Mouse (Mus musculus): Measurements from ENCODE around the gene Adcy2. TPM values are rescaled to one million over a fixed set of nuclear protein-coding genes. Genes with fewer than 3 reads are reported as not detected.

The Adcy2 gene
- total and polyA plus RNA-seq, 3 experiments = not detected

- Histone ChIP-seq H3K9ac (ENCODE audit: control insufficient read depth, low read depth, low read length, poor library complexity, severe bottlenecking) (no peak overlapping the region), H3K36me3 (ENCODE audit: control insufficient read depth in 1 of 2, insufficient read depth in 2 of 2, low read length in 2 of 2) (no peaks in the 10 kb centered on the region), H3K4me1 (ENCODE audit: control insufficient read depth in 1 of 2, insufficient read depth in 2 of 2, low read length in 2 of 2) (no peaks in the 10 kb centered on the region), H3K79me2 (ENCODE audit: control insufficient read depth, insufficient read depth, low read length, poor library complexity) (no peaks in the 10 kb centered on the region), H3K4me3 (ENCODE audit: control insufficient read depth in 1 of 2, insufficient read depth in 1 of 2, low read depth in 2 of 2, low read length in 2 of 2) (no peak overlapping the region), H3K27ac (ENCODE audit: control insufficient read depth, low read depth, low read length) (no peak overlapping the region), H3K9me3 (replicated peaks; ENCODE audit: insufficient read depth, low read length) (no peaks in the 10 kb centered on the region), H3K27me3 (ENCODE audit: control insufficient read depth in 1 of 2, insufficient read depth in 2 of 2, low read length in 2 of 2) (no peaks in the 10 kb centered on the region)
- TF ChIP-seq MYC (IDR thresholded peaks at IDR 0.05; ENCODE audit: low read depth, low read length) (no peak), BHLHE40 (IDR thresholded peaks at IDR 0.05; ENCODE audit: borderline replicate concordance, low read depth, low read length) (no peak), MYB (IDR thresholded peaks at IDR 0.05; ENCODE audit: low read depth, low read length) (no peak), MAX (IDR thresholded peaks at IDR 0.05; ENCODE audit: low read length) (no peak), TBP (IDR thresholded peaks at IDR 0.05; ENCODE audit: low read depth, low read length) (no peak), JUND (IDR thresholded peaks at IDR 0.05; ENCODE audit: low read depth, low read length) (no peak), POLR2AphosphoS2 (IDR thresholded peaks at IDR 0.05; ENCODE audit: low read length) (no peak), MEF2A (IDR thresholded peaks at IDR 0.05; ENCODE audit: extremely low read depth, insufficient replicate concordance, low read depth, low read length, poor library complexity, severe bottlenecking) (no peak), CTCF (IDR thresholded peaks at IDR 0.05 in 2 of 3, conservative IDR thresholded peaks at IDR 0.05 in 1 of 3; ENCODE audit: control insufficient read depth in 1 of 3, insufficient read depth in 1 of 3, low read depth in 2 of 3, low read length in 3 of 3, poor library complexity in 1 of 3, severe bottlenecking in 1 of 3) (no peak), SIN3A (IDR thresholded peaks at IDR 0.05; ENCODE audit: low read length) (no peak), TAL1 (IDR thresholded peaks at IDR 0.05; ENCODE audit: low read length) (no peak), GABPA (IDR thresholded peaks at IDR 0.05; ENCODE audit: low read depth, low read length) (no peak), NRF1 (IDR thresholded peaks at IDR 0.05; ENCODE audit: insufficient read depth, low read depth, low read length, poor library complexity, severe bottlenecking) (no peak), ELF1 (IDR thresholded peaks at IDR 0.05; ENCODE audit: low read depth, low read length) (no peak), ZC3H11A (IDR thresholded peaks at IDR 0.05; ENCODE audit: low read depth, low read length) (no peak)
- DNase-seq (ENCODE audit: low read depth, low spot score) = no peak
These were observed 2.0 kb downstream of the Adcy2 start for GRCm38 (mm10) chr13:68997386-68997785.

DNA sequence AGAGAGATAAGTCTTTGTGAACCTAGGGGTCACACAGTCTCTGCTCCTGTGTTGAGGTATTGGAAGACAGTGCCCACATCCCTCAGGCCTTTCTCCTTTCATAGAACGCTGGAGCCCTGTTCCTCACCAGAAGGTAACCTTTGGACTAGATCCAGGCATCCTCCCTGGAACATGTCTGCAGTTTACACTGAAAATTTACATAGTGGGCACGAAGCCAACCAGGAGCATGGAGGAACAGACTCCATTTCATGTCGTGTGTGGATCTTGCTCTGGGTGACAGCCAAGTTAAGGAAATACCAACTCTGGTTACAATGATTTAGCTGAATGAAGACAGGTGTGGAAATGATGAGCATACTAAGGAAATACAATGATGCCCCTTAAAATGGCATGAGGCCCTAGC lies 2.7 kb downstream of the Adcy2 start:
- H3K79me2 ChIP-seq (ENCODE audit: control insufficient read depth, insufficient read depth, low read length, poor library complexity) = no peaks in the 10 kb centered on the region
- TF ChIP-seq ZMIZ1 (IDR thresholded peaks at IDR 0.05; ENCODE audit: low read depth, low read length) (no peak), KAT2A (conservative IDR thresholded peaks at IDR 0.05; ENCODE audit: low read depth, low read length) (no peak), BHLHE40 (IDR thresholded peaks at IDR 0.05; ENCODE audit: borderline replicate concordance, low read depth, low read length) (no peak), POLR2AphosphoS5 (IDR thresholded peaks at IDR 0.05; ENCODE audit: borderline replicate concordance, low read depth, low read length) (no peak), MXI1 (IDR thresholded peaks at IDR 0.05; ENCODE audit: low read depth, low read length) (no peak), MAFK (IDR thresholded peaks at IDR 0.05; ENCODE audit: borderline replicate concordance, low read depth, low read length) (no peak), MAZ (IDR thresholded peaks at IDR 0.05; ENCODE audit: low read depth, low read length) (no peak), MEF2A (IDR thresholded peaks at IDR 0.05; ENCODE audit: extremely low read depth, insufficient replicate concordance, low read depth, low read length, poor library complexity, severe bottlenecking) (no peak), GABPA (IDR thresholded peaks at IDR 0.05; ENCODE audit: low read depth, low read length) (no peak), CTCF (IDR thresholded peaks at IDR 0.05 in 2 of 3, conservative IDR thresholded peaks at IDR 0.05 in 1 of 3; ENCODE audit: control insufficient read depth in 1 of 3, insufficient read depth in 1 of 3, low read depth in 2 of 3, low read length in 3 of 3, poor library complexity in 1 of 3, severe bottlenecking in 1 of 3) (no peak), CHD2 (IDR thresholded peaks at IDR 0.05; ENCODE audit: low read length) (no peak), GATA1 (IDR thresholded peaks at IDR 0.05; ENCODE audit: low read depth, low read length) (no peak), JUND (IDR thresholded peaks at IDR 0.05; ENCODE audit: low read depth, low read length) (no peak), UBTF (IDR thresholded peaks at IDR 0.05; ENCODE audit: borderline replicate concordance, insufficient read depth, low read depth, low read length) (no peak), ETS1 (IDR thresholded peaks at IDR 0.05; ENCODE audit: low read depth, low read length) (no peak), MAX (IDR thresholded peaks at IDR 0.05; ENCODE audit: low read length) (no peak), TCF12 (IDR thresholded peaks at IDR 0.05; ENCODE audit: low read depth, low read length) (no peak)
- H3K4me3 ChIP-seq (ENCODE audit: control insufficient read depth in 1 of 2, insufficient read depth in 1 of 2, low read depth in 2 of 2, low read length in 2 of 2) = no peak overlapping the region
- no peaks in the 10 kb centered on the region for H3K36me3 ChIP-seq (ENCODE audit: control insufficient read depth in 1 of 2, insufficient read depth in 2 of 2, low read length in 2 of 2)
- no peak overlapping the region for H3K9ac ChIP-seq (ENCODE audit: control insufficient read depth, low read depth, low read length, poor library complexity, severe bottlenecking)
- DNase-seq (ENCODE audit: low read depth, low spot score) = no peak
- H3K27me3 ChIP-seq (ENCODE audit: control insufficient read depth in 1 of 2, insufficient read depth in 2 of 2, low read length in 2 of 2) = no peaks in the 10 kb centered on the region
- no peaks in the 10 kb centered on the region for H3K4me1 ChIP-seq (ENCODE audit: control insufficient read depth in 1 of 2, insufficient read depth in 2 of 2, low read length in 2 of 2)
- H3K9me3 ChIP-seq (replicated peaks; ENCODE audit: insufficient read depth, low read length) = no peaks in the 10 kb centered on the region
- no peak overlapping the region for H3K27ac ChIP-seq (ENCODE audit: control insufficient read depth, low read depth, low read length)

Data from MEL (cell line).